Mouse (Mus musculus) right cerebral cortex, postnatal 10 days (tissue): ENCODE data around the gene Mettl7b.

Source experiments
- DNase-seq, 2 experiments: peaks; one replicate each; pipeline ENCODE4 v3.0.0; 2021; ENCODE audit warnings: low spot score in 2 of 2

Gene Mettl7b

DNA sequence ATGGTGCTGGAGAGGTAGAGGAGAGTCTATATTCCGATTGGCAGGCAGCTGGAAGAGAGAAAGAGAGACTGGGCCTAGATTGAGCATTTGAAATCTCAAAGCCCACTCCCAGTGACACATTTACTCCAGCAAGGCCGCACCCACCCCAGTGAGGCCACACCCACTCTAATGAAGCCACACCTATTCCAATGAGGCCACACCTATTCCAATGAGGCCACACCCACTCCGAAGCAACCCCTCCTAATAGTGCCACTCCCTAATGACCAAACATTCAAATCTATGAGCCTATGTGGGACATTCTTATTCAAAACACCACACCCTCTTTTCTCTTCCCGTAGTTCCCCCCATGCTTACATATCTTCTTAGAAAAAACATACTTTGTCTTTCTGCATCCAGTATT, 13.3 kb downstream of the Mettl7b start:
- no peak for DNase-seq

DNA sequence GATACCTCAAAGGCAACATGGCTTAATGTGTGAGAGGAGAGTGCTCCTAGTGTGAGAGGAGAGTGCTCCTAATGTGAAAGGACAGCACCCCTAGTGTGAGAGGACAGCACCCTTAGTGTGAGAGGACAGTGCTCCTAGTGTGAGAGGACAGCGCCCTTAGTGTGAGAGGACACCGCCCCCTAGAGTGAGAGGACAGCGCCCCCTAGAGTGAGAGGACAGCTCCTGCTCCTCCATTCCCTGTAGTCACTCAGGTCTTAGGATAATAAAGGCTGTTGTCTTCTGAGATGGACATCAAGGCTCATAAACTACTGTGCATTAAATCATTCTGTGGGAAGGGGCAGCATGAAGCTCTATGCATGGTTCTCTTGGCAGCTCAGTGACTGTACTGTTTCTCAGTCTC, 15.1 kb downstream of the Mettl7b start:
- DNase-seq: no peak

DNA sequence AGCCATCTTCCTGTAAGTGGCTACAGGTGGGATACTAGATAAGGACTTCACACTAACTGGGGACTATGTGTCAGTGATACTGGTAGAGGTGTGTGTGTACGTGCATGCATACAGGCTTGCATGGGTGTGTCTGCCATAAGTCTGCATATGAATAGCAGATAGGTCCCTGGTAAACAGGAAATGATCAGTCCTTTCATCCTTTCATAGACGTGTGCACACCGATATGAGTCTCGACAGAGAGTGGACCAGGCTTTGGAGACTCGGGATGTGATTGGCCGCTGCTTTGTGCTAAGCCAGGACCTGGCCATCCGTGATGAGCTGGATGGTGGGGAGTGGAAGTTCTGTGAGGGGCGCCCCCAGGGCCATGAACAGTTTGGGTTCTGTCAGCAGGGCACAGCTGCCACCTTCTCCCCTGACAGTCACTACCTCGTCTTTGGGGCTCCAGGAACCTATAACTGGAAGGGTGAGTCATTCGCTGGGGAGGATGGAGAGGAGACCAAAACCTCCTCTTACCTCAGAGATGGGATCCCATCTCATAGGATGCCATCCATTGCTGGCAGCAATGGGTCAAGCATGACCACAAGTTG, 20.2 kb downstream of the Mettl7b start:
- DNase-seq: no peak

DNA sequence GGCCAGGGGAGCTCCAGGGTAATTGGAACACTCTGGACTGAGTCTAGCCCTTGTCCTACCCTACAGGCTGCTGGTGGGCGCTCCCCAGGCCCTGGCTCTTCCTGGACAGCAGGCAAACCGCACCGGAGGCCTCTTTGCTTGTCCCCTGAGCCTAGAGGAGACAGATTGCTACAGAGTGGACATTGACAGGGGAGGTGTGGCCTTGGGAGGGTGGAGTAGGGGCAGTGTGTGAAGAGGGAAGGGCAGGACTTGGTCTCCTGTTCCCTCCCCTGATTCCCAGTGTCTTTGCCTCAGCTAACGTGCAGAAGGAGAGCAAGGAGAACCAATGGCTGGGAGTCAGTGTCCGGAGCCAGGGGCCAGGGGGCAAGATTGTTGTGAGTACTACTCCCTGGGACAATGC, 21.8 kb downstream of the Mettl7b start:
- DNase-seq: no peak

DNA sequence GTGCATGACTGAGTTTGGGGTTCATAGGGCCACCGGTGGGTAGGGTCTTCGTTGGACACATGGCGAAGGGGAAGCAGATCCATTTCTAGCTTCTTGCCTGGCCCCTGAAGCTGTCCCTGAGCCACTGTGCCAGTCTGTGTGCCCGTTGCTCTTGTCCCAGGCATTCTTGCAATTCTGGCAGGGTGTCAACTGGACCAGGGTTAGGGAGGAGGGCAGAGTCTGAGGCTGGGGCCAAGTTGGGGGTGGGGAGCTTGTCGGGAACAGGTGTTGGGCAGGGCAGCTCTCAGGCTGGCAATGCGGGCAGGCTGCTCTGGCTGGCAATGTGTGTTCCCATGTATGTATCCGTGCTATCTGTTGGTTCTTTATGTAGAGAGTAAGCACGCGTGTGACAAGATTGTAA, 22.3 kb downstream of the Mettl7b start:
- DNase-seq: peak; percentile 57 to 69

DNA sequence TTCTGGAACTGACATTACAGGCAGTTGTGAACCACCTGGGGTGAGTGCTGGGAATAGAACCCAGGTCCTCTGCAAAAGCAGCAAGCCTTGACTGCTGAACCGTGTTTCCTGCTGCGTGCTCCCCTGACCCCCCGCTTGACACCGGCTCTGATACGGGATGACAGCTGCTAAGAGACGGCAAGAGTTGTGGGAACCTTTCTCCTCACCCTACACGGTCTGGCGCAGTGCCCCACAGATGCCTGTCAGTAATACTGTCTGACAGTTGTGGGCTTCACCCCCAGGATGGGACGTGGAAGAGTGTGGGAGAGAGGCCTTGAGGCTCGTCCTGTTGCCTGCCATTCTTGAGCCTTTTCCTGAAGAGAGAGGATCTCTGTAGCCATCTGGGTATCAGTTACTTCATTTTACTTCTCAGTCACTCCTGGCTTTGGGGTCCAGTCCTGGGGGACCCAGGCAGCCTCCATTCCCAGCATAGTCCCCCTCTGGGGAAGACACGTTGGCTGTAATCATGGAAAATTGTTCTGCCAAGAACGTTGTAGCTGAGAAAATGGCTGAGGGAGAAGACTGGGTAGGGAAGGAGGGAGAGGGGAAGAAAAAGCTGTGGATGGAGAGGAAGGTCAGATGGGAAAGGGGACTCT, 22.9 kb downstream of the Mettl7b start:
- no peak for DNase-seq

DNA sequence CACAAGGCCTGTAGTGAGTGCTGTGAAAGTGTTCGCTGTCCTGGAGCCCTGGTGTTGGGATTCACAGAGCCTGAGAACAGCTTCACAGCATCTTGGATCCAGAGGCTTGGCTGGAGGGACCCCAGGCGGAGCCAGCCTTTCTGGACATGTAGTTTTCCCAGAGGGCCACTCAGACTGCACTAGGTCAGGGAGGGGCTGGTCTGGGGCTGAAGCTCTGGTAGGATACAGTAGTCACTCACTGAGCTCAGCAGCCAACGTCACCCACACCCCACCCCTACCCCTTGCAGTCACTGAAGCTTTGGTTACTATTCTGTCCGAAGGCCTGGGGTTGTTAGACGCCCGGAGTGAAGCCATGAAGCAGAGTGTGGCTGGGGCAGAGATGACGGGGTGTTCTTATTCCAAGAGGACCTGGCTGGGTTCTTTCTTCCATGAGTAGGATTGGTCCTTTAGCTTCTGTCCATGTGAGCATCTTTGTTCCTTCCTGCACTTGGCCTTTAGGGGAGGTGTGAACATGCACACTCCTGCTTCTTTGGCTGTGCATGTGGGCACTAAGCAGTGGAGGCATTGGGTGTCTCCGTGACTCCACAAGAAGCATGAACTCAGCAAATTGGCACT, 24.9 kb downstream of the Mettl7b start:
- no peak for DNase-seq

DNA sequence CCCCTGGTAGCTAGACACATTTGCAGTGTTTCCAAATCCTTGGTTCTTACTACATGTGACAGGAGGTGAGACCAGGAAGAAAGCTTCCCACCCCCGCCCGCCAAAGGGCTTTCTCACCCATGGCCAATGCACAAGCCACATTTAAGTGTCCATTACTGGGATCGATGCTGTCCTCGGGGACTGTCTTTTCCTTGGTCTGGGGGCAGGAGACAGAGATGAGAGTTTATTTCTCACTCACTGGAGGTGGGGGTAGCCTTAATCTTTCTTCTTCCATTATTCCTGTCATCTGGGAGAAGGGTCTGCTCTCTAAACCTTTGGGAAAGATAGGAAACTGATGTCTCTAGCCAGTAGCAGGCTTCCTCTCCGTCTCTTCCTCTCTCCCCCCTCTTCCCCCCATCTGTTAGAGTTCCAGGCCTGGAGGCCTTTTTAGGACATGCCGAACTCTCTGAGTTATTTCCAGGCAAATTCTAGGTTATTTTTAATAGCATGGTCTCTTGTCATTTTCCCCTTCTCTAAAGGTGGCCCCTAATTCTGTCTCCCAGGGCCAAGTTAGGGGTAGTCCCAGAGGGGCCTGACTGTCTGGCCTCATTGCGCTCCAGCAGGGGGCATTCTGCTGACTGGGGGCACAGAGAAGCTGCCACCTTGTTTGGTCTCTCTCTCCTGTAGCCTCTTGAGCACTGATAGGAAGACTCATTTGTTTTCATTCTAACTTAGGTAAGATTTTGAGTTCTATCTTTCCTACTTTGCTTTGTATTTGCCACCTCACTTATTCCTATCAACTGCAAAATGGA, 25.6 kb downstream of the Mettl7b start:
- DNase-seq: no peak

DNA sequence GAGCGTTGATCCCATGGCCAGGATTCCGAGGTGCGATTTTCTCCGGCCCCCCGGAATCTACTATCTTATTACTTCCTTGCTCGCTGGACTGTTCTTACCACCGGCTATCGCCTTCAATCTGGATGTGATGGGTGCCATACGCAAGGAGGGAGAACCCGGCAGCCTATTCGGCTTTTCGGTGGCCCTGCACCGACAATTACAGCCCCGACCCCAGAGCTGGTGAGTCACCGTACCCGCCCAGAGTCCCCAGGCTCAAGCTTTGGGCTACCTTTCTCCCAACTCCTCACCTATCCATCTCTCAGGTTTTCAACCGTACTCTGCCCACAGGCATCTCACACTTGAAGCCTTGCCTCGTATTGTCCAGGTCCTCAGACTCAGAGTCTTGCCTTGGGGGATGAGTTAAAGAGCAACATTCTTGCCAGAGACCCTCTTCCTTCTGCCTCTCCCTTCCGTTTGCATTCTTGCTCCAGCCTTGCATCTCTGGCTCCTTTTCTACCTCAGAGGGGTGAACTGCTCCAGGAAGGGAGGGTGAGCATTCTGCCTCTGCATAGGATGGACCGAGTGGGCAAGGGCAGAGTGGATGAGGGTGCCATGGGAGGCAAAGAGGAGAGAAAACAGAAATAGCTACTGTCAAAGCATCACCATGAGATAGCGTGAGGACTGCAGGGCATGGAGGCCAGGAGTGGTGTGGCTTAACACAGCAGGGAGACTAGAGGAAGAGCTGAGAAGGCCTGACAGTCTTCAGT, 26.6 kb downstream of the Mettl7b start:
- DNase-seq: no peak

DNA sequence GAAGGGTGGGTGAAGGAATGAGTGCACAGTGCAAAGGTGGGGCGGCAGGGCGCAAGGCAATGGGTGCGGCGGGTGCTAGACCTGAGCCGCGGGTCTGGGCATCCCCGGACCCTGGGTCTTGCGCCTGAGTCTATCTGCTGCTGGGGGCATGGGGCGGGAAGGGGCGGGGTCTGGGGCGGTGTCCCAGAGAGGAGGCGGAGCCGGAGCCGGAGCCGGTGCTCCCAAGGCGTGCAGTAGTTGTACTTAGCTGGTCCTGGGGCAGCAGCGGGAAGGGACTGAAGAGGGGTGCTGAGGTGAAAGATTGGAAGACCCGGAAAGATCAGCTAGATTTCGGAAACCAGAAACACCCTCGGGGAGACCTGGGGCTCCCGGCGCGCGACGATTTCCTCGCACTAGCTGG, 27.2 kb downstream of the Mettl7b start, which contains the start of gene Itga7:
Itga7 (plus strand) TSS at position 245 of the 400 bp plus-strand sequence.
- DNase-seq: peak in 1 of 2 experiments; percentile 43

DNA sequence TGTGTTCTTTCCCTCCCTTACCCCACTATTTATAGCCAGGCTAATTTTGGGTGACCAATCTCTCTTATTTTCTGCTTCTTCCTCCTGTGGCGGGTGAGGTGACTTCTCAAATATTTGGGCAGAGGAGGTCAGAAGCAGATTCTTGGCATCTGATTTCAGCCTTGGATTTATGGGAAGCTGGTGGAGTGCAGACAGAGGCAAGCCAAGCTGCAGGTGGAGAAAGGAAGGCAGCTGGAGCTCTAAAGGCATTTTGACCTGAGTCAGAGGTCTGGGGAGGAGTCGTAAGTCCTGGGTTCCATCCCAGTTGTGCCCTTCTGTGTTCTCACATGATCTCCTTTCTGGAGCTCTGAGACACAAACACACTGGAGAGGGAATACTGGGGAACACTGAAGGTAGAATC, 29.3 kb downstream of the Mettl7b start:
- no peak for DNase-seq

DNA sequence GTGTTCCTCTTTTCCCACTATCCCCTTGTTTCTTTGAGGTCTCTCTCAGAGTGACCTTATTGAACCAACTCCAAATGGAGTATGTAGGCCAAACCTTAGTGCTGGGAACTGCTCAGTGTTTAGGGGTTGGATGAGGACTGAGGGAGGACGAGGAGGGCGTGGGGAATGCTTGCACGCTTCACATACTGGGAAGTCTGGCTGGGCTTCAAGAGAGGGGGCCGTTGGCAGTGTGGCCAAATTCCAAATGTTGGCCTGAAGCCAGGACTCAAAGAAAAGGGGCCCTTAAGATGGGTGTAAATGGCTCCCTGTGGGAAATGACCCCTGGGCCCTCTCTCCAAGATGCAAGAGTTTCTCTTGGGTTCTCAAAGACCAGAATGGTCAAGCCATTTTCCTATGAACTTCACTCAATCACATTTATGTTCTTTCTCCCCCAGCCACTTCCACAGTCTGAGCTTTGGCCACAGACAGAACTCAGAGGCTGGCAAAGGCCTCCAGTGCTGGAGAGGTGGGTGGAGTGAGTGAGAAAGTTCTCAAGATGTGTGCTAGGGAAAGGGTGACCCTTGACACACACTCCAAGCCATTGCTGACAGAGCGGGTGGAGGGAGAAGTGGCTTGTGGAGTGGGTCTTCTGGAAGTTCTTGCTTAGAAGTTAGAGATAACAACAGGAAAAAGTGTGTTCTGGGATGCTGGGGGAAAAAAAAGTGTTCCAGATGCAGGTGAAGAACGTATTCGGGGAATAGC, 31.0 kb downstream of the Mettl7b start:
- peak; percentile 55 to 62 for DNase-seq

DNA sequence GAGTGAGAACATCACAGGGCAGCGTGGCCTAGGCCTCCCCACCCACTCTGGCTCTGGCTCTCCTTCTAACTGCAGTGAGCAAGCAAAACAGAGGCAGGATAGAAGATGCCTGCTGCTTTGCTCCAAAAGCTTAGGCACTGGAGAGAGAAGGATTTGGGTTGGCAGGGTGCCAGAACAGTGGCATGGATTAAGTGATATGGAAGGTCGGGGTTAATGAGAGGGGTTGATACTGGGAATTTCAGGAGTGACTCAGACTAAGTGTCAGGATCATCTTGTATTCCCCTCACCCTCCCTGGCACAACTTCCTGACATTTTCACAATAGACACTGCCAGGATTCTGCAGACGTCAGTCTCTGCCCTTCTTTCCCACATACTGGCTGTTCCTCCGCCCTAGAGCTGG, 32.4 kb downstream of the Mettl7b start:
- DNase-seq: peak in 1 of 2 experiments; percentile 46

DNA sequence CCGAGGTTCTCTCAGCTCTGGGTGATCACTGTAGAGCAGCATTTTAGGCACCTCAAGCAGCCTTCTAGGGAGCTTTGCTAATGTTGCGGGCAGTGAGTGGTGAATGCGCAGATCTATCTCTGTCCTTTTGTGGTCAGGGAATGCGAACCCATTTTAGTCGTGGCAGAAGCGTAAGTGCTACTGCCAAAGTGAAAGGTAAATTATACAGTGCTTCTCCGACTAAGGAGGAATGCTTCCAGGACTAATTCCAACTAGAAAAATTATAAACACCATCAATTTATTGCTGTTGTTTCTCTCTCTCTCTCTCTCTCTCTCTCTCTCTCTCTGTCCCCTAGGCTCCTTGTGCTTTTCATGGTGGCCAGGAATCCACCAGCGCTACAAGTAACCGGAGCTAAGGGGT, 36.9 kb downstream of the Mettl7b start, which contains the start of gene Bloc1s1:
Bloc1s1 (minus strand) TSS at position 101 of the 400 bp plus-strand sequence.
- DNase-seq: no peak

DNA sequence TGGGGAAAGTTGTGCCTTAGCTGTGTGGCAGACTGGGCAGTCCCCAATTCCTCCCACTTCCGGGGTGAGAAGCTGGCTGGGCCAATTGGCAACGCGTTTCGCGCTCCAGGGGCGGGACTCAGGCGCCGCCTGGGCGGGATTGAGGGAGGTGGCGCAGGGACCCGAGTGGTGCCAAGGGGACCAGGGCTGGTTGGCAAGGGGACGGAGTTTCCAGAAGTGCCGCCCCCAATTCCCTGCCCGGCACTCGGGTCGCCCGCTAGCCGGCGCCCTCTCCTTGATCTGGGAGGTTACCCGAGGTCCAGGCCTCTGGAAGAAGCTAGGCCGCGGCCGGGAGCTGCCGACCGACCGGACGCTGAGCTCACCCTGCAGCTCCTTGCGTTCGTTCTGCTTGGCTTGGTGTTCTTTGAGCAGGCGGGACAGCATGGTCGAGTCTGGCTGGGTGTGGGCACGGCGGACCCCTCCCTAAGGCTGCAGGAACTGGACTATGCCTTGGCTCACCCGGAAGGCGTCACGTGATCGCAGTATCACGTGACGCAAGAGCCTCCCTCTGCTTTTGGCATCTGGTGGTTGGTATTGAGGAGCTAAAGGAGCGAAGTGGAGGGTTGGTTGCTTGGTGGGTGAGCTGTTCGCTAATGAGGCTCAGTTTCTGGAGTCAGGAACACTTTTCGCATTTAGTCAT, 37.6 kb downstream of the Mettl7b start:
- DNase-seq: peak; percentile 96 to 97

DNA sequence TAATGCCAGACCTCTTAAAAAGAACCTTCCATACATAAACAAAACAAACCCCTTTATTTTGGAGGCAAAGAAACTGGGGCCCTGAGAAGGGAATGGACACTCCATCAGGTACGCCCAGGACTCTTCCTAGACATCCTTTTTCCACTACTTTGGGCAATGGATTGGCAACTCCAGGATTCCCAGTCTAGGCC, 38.1 kb downstream of the Mettl7b start, which contains the start of gene Rdh5:
Rdh5 (minus strand) TSS at position 67 of the 191 bp plus-strand sequence.
- DNase-seq: no peak

DNA sequence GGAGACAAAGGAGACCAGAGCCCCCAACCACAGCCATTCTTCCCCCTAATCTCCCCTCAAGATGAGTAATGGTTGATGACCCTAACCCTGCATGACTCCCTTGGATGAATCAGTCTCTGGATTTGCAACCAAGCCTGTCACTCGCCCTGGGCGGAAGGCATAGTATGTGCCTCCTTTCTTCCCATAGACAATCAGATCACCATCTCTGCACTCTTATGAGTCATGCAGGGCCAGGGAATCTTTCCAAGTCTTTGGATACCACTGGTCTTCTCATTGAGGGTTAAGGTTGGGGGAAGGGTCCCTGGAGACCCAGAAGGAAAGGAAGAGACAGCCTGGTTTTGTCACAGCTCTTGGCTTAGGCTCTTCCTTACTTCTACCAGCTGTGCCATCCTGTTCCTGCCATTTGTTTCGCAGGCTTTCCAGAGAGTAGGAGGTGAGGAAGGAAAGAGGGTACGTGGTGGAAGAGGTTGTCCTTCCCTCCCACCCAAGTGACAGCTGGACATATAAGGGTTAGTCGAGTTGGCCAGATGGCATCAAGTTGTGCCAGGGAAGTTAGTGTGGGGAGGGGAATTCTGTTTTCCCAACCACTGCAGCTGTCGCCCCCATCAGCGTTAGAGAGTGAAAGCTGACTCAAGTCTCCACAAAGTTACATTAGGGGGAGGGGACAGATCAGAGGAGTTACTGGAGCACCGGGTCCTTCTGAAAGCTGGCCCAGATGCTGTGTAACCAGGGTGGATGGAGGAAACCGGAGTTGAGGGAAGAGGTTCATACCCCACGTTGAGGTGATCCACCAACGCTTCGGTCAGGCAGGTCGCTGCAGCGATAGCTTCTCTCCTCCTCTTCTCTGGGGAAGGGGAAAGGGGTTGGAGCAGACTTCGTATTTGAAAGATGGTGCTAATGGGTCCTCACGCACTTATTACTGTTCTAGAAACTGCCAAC, 38.6 kb downstream of the Mettl7b start:
- DNase-seq: peak in 1 of 2 experiments; percentile 31

DNA sequence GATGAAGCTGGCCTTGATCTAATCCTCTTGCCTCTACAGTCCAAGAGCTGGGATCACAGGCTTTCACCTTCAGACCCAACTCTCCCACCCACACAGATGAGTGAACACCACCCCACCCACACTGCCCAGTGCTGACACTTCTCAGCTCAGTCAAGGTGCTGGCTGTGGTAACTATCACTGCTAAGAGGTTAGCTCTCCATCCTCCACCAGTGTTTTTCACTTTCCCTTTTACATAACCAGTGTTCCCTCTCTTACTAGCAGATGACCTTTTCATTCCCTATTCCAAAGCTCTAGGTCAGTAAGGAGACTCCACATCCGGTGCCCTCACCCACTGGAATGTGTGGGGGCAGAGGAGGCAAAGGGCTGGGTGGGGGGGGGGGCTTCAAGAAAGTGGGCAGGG, 39.5 kb downstream of the Mettl7b start:
- DNase-seq: no peak

DNA sequence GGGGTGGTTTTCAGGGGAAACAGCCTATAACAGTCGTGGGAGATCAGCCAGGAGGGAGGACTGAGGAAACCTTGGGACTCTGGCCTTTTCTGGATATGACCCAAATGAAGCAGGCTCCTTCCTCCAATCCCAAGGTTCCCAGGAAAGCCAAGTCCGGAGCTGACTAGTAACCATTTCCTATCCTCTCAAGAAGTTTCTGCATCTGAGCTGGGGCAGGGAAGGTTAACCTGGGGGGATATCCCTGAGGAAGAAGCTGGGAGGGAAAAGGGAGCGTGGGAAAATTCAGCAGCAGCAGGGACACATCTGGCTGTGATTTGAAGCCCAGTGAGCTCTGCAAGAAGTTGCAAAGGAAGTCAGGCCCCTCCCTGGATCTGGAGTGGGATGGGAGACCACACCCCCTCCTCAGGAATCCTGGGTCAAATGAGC, 40.0 kb downstream of the Mettl7b start:
- no peak for DNase-seq

DNA sequence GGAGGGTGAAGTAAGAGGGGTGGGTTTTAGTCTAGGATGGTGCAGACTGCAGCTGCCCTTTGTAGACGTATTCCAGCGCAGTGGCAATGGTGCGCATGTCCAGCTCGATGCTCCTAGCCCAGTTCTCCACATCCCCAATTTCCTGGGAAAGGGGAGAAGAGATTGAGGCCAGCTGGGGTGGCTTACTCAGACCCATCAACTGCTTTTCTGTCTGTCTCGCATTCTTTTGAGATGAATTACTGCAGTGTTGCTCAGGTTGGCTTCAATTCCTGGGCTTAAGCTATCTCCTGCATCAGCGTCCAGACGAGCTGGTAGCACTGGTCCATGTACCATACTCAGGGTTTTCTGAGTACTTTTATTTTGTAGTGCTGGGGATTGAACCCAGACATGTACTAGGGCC, 40.8 kb downstream of the Mettl7b start:
- no peak for DNase-seq
